Mouse (Mus musculus): ENCODE measurements around the gene Zfp503. TPM values are rescaled to one million over a fixed set of nuclear protein-coding genes. Genes with fewer than 3 reads are reported as not detected.
A peak's percentile ranks its signal among the peaks of the same experiment; 100 is the strongest.

The Zfp503 gene
- polyA plus RNA-seq, 1 experiment from 2014 or later: 41.4 TPM

DNA sequence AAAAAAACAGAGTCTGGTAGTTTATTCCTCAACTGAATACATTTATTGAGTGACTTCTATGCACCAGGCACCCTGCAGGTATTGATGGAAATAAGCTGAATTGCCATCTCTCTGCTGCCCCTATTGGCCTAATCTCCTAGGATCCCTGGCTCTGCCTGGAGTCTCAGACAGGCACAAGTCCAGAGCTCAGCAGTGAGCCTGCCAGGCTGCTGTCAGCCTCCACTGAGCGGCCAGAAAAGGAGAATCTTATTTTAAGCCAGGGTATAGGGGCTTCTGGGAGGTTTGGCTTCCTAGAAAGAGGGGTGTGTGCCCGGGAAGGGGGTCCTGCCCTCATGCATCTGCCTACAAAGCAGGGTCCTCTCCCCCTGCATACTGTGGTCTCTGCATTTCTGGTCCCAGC is 31.5 kb upstream of the Zfp503 start:
- ATAC-seq (replicated peaks; ENCODE audit: low FRiP score, low read depth) (no peak), DNase-seq (ENCODE audit: low spot score) (peak; percentile 65)
- Histone ChIP-seq H3K4me2 (ENCODE audit: low read length) (no peak overlapping the region), H3K27ac (no peak overlapping the region), H3K9ac (ENCODE audit: low read depth, low read length) (no peak overlapping the region), H3K36me3 (ENCODE audit: insufficient read depth, low read length) (no peaks in the 10 kb centered on the region), H3K27me3 (ENCODE audit: insufficient read depth, low read length) (no peaks in the 10 kb centered on the region), H3K4me3 (replicated peaks; ENCODE audit: low read depth, low read length) (no peak overlapping the region), H3K9me3 (replicated peaks; ENCODE audit: low read length) (no peaks in the 10 kb centered on the region), H3K4me1 (replicated peaks; ENCODE audit: insufficient read depth, low read length) (peaks cover 5% of the 10 kb centered on the region; the same call in 1 of the 2 replicates)
- peak; percentile 60 for TF ChIP-seq CTCF (IDR thresholded peaks at IDR 0.05; ENCODE audit: low read depth)
- 40% methylated on average over 2 of the region's 2 CpGs for WGBS

DNA sequence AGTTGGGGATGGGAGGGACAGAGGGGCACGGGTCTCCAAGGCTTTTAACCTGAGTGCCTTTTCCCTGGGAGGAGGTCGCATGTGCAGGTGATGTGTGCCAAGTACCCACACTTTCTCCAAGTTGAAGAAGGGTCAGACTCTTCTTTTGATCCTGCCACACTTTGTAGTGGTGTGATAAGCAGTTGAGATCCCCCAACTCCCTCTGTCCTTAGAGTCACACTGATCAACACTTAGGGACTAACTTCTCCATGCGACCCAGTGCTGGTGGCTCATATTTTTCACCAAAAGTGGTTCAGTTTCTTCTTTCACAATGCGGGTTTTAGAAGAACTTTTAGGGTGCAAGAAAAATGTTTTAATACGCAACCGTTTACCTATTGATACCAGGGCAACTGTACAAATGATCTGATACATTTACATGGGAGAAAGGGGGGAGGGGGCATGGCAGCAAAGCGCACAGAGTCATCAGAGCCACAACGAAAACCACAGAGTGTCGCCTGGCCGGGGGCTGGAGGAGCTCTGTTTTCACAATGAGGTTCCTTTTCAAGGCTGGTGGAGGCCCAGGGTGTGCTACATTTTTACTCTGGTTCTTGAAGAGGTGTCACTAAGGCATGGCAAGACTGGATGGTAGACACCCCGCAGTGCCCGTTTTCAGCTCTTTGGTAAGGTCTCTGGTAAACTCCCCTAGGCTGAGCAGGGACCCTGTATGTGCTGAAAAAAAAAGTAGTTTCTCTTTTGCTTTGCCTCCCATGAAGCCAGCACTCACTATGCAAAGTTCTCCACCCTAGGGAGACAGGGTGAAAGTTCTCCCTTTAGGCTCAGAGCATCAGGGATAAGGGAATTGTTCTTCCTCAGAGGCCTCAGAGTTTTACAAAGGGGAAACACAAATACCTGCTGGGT is 30.8 kb upstream of the Zfp503 start:
- Histone ChIP-seq H3K4me3 (replicated peaks; ENCODE audit: low read depth, low read length) (peak overlapping the region; percentile 35), H3K27ac (no peak overlapping the region), H3K4me1 (replicated peaks; ENCODE audit: insufficient read depth, low read length) (peaks cover 5% of the 10 kb centered on the region; the same call in 1 of the 2 replicates), H3K27me3 (ENCODE audit: insufficient read depth, low read length) (no peaks in the 10 kb centered on the region), H3K36me3 (ENCODE audit: insufficient read depth, low read length) (no peaks in the 10 kb centered on the region), H3K4me2 (ENCODE audit: low read length) (peak overlapping the region; percentile 82), H3K9ac (ENCODE audit: low read depth, low read length) (peak overlapping the region; percentile 53), H3K9me3 (replicated peaks; ENCODE audit: low read length) (no peaks in the 10 kb centered on the region)
- DNase-seq (ENCODE audit: low spot score) (no peak), ATAC-seq (replicated peaks; ENCODE audit: low FRiP score, low read depth) (no peak)
- WGBS: 51% methylated on average over 12 of the region's 12 CpGs
- TF ChIP-seq CTCF (IDR thresholded peaks at IDR 0.05; ENCODE audit: low read depth): no peak

DNA sequence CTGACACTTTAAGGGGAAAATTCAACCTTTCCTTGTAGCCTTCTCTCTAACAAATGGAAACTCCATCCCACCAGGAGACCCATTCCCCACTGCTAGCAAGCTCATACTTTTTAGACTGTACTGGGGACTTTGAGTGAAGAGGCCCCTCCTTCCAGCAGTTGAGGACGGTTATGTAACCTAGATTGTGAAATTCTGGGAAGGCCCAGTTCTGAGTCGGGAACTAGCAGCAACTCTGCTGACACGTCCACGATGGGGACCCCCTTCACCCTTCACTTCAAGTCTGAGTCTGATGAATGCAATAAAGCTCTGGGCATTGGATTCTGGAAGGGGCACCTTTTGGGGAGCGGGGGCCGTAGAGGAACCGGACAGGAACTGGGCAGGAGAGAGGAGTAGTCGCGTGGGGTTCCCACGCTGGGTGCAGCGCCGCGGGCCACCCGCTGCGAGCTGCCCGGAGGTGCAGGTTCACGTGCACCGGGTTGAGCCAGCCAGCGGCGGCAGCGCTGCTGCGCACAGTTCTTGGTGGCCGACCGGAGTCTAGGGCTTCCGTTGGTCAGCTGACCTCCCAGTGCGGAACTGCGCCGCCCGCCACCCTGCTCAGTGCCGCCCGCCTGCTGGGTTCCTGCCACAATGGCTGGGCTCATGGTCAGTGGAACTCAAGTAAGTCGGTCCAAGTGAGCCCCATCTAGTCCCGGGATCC is 30.0 kb upstream of the Zfp503 start, which contains the start of gene Lrmda:
TSS of gene Lrmda (plus strand) at position 461 of the 697 bp plus-strand sequence.
- peak within 1 kb of the TSS; percentile 82 for H3K4me2 ChIP-seq (ENCODE audit: low read length)
- no peaks in the 10 kb centered on the region for H3K9me3 ChIP-seq (replicated peaks; ENCODE audit: low read length)
- no peaks in the 10 kb centered on the region for H3K27me3 ChIP-seq (ENCODE audit: insufficient read depth, low read length)
- peak; percentile 20; the same call in 1 of the 2 replicates for TF ChIP-seq CTCF (IDR thresholded peaks at IDR 0.05; ENCODE audit: low read depth)
- H3K36me3 ChIP-seq (ENCODE audit: insufficient read depth, low read length): no peaks in the 10 kb centered on the region
- peak within 1 kb of the TSS; percentile 35 for H3K4me3 ChIP-seq (replicated peaks; ENCODE audit: low read depth, low read length)
- peak; percentile 66 for DNase-seq (ENCODE audit: low spot score)
- H3K9ac ChIP-seq (ENCODE audit: low read depth, low read length): peak within 1 kb of the TSS; percentile 53
- WGBS: 2% methylated on average over 33 of the region's 33 CpGs
- H3K4me1 ChIP-seq (replicated peaks; ENCODE audit: insufficient read depth, low read length): peaks cover 5% of the 10 kb centered on the region; the same call in 1 of the 2 replicates
- ATAC-seq (replicated peaks; ENCODE audit: low FRiP score, low read depth): peak; percentile 92
- no peak within 1 kb of the TSS for H3K27ac ChIP-seq

DNA sequence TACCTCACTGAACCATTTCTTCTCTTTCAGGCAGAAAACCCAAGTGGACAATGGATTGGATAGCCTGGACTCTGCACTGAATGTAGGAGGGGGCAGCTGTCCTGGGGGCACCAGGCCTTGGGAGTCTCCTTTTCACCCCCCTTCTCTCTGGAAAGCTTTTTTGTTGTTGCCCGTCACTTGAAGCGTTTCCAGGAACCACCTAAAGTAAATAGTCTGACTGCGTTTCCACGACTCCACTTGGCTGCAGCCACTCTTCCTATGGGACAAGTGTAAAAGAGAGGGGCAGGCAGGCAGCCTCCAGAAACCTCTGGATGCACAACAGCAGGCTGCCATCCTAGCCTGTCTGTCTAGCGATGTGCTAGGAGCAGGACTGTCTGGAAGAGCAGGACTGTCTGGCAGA is 27.6 kb upstream of the Zfp503 start:
- Histone ChIP-seq H3K4me1 (replicated peaks; ENCODE audit: insufficient read depth, low read length) (peaks cover 5% of the 10 kb centered on the region; the same call in 1 of the 2 replicates), H3K27ac (no peak overlapping the region), H3K4me3 (replicated peaks; ENCODE audit: low read depth, low read length) (no peak overlapping the region), H3K36me3 (ENCODE audit: insufficient read depth, low read length) (no peaks in the 10 kb centered on the region), H3K27me3 (ENCODE audit: insufficient read depth, low read length) (no peaks in the 10 kb centered on the region), H3K9ac (ENCODE audit: low read depth, low read length) (no peak overlapping the region), H3K4me2 (ENCODE audit: low read length) (no peak overlapping the region), H3K9me3 (replicated peaks; ENCODE audit: low read length) (no peaks in the 10 kb centered on the region)
- no peak for DNase-seq (ENCODE audit: low spot score)
- TF ChIP-seq CTCF (IDR thresholded peaks at IDR 0.05; ENCODE audit: low read depth): no peak
- 40% methylated on average over 5 of the region's 5 CpGs for WGBS
- ATAC-seq (replicated peaks; ENCODE audit: low FRiP score, low read depth): no peak

DNA sequence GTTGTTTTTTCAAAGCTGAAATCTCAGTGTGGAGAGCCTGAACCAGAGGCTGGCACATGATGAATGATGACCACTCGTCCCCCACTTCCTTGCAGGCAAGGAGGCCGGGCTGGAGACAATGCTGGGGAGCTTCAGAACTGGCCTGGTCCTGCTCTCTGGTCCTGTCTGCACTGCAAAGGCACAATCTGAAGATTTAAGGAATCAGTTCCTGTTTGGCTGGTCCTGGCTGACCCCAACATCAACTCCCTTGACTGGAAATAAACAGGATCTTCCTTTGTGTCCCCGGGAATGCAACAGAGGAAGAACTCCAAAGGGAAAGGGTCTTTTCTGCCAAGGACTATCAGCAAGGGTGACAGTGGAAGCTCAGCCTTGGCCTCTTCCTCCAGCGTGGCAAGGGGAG is 25.4 kb upstream of the Zfp503 start:
- ATAC-seq (replicated peaks; ENCODE audit: low FRiP score, low read depth): no peak
- Histone ChIP-seq H3K9ac (ENCODE audit: low read depth, low read length) (no peak overlapping the region), H3K27ac (no peak overlapping the region), H3K36me3 (ENCODE audit: insufficient read depth, low read length) (no peaks in the 10 kb centered on the region), H3K4me2 (ENCODE audit: low read length) (no peak overlapping the region), H3K4me3 (replicated peaks; ENCODE audit: low read depth, low read length) (no peak overlapping the region), H3K4me1 (replicated peaks; ENCODE audit: insufficient read depth, low read length) (peaks cover 5% of the 10 kb centered on the region; the same call in 1 of the 2 replicates), H3K27me3 (ENCODE audit: insufficient read depth, low read length) (no peaks in the 10 kb centered on the region), H3K9me3 (replicated peaks; ENCODE audit: low read length) (no peaks in the 10 kb centered on the region)
- TF ChIP-seq CTCF (IDR thresholded peaks at IDR 0.05; ENCODE audit: low read depth): no peak
- DNase-seq (ENCODE audit: low spot score): peak; percentile 52
- 35% methylated on average over 4 of the region's 4 CpGs for WGBS

DNA sequence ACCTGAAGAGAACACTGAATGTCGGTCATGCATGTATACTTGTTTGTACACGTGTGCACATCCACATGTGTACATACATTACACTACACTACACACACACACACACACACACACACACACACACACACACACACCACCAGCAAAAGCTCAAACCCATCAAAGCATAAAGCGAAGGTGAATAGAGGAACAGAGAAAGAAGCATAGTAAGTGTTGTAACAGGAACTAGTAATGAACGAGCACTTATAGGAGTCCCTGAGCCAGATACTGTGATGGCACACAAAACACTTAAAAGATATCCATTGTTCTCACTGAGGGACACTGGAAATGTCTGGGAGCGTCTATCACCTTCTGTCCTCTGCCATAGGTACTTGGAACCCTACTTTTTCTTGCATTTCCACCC is 24.9 kb upstream of the Zfp503 start:
- no peaks in the 10 kb centered on the region for H3K27me3 ChIP-seq (ENCODE audit: insufficient read depth, low read length)
- DNase-seq (ENCODE audit: low spot score) (no peak), ATAC-seq (replicated peaks; ENCODE audit: low FRiP score, low read depth) (no peak)
- no peak overlapping the region for H3K27ac ChIP-seq
- H3K9ac ChIP-seq (ENCODE audit: low read depth, low read length): no peak overlapping the region
- H3K36me3 ChIP-seq (ENCODE audit: insufficient read depth, low read length): no peaks in the 10 kb centered on the region
- no peak overlapping the region for H3K4me2 ChIP-seq (ENCODE audit: low read length)
- WGBS: 85% methylated on average over 5 of the region's 5 CpGs
- H3K4me1 ChIP-seq (replicated peaks; ENCODE audit: insufficient read depth, low read length): peaks cover 3% of the 10 kb centered on the region; the same call in 1 of the 2 replicates
- H3K4me3 ChIP-seq (replicated peaks; ENCODE audit: low read depth, low read length): no peak overlapping the region
- no peaks in the 10 kb centered on the region for H3K9me3 ChIP-seq (replicated peaks; ENCODE audit: low read length)
- TF ChIP-seq CTCF (IDR thresholded peaks at IDR 0.05; ENCODE audit: low read depth): no peak

All from kidney, postnatal 0 days (tissue).